Mouse (Mus musculus): ENCODE data around the gene Agmat. TPM values are rescaled to one million over a fixed set of nuclear protein-coding genes. Genes with fewer than 3 reads are reported as not detected.

Gene Agmat
- polyA plus RNA-seq, 1 experiment from 2014 or later, result 65.6 TPM

DNA sequence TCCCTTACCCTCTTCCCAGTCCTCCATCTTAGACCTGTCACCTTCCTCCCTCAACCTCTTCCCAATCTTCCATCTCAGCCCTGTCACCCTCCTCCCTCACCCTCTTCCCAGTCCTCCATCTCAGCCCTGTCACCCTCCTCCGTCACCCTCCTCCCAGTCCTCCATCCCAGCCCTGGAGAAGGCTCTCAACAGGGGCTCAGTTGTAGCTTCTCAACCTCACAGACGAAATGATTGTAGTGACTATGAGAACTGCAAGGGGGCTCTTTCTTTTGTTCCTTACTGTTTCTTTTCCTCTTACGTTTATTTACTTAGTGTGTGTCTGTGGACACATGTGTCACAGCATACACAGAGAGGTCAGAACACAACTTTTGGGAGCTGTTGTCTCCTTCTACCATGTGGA is 4.4 kb downstream of the Agmat start:
- H3K27ac ChIP-seq (ENCODE audit: low read length), result no peak overlapping the region
- no peak for ATAC-seq
- WGBS, result 70% methylated on average over 3 of the region's 3 CpGs

DNA sequence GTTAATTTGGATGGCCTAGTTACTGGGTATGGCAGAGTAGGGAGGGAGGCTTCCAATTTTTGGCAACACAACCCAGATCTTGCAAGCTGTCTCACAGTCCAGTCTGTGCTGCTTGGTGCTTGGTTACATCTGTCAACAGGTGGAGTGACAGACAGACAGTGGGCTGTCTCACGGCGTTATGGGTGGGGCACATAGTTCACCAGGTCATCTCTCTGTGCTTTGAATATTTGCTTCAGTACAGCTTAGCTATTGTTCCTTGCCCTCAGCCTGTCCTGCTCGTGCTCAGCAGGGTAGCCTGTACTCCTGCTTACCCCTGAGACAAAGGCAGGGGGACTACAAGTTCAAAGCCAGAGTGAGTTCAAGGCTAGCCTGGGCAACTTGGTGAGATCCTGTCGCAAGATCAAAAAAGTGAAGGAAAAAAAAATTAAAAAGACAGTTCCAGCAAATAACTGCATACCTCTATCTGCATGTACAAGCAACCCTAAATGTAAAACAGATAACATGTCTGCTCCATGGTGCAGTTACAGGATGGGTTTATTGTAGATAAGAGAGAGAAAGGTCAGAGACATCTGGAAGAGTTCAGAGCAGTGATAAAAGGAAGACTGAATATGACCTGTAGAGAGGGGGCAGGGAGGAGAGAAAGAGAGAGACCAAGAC is 5.1 kb downstream of the Agmat start:
- Histone ChIP-seq H3K9me3 (ENCODE audit: control insufficient read depth, low read length) (no peaks in the 10 kb centered on the region), H3K4me1 (ENCODE audit: control insufficient read depth, insufficient read depth, low read length) (peaks cover 5% of the 10 kb centered on the region; the same call in 1 of the 2 replicates), H3K4me3 (ENCODE audit: low read length) (no peak overlapping the region), H3K36me3 (ENCODE audit: control insufficient read depth, insufficient read depth, low read length) (peaks cover 3% of the 10 kb centered on the region; the same call in 1 of the 2 replicates), H3K9ac (ENCODE audit: low read depth, low read length) (no peak overlapping the region), H3K4me2 (ENCODE audit: low read depth, low read length) (no peak overlapping the region), H3K27me3 (replicated peaks; ENCODE audit: control insufficient read depth, insufficient read depth, low read length) (no peaks in the 10 kb centered on the region), H3K27ac (ENCODE audit: low read length) (no peak overlapping the region; the same call in 1 of the 2 replicates)
- WGBS, result 36% methylated on average over 4 of the region's 4 CpGs
- ATAC-seq, result peak; percentile 69

More for the DNA sequence above, 4.4 kb downstream of the Agmat start:
- no peak overlapping the region for H3K4me2 ChIP-seq (ENCODE audit: low read depth, low read length)
- peaks cover 5% of the 10 kb centered on the region; the same call in 1 of the 2 replicates for H3K4me1 ChIP-seq (ENCODE audit: control insufficient read depth, insufficient read depth, low read length)
- no peaks in the 10 kb centered on the region for H3K27me3 ChIP-seq (replicated peaks; ENCODE audit: control insufficient read depth, insufficient read depth, low read length)
- no peak overlapping the region for H3K9ac ChIP-seq (ENCODE audit: low read depth, low read length)
- no peaks in the 10 kb centered on the region for H3K9me3 ChIP-seq (ENCODE audit: control insufficient read depth, low read length)
- H3K4me3 ChIP-seq (ENCODE audit: low read length), result no peak overlapping the region
- H3K36me3 ChIP-seq (ENCODE audit: control insufficient read depth, insufficient read depth, low read length), result peaks cover 3% of the 10 kb centered on the region; the same call in 1 of the 2 replicates

DNA sequence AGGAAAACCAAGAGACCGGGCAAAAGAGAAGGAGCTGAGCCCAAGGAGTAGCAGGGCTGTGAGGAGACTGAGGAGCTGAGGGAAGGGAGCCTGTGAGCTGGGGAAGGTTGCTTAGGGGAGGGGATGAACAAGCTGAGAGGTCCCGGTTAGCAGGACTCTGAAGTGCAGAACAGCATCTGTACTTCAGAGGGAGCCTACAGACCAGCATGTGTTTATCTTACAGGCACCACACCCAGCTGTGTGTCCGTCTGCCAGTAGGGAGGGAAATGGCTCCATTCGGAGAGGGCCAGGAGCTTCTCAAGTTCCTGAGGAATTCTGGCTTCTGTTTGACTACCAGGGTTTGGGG is 5.6 kb downstream of the Agmat start:
- Histone ChIP-seq H3K4me2 (ENCODE audit: low read depth, low read length) (no peak overlapping the region), H3K36me3 (ENCODE audit: control insufficient read depth, insufficient read depth, low read length) (peaks cover 3% of the 10 kb centered on the region; the same call in 1 of the 2 replicates), H3K27ac (ENCODE audit: low read length) (no peak overlapping the region), H3K9me3 (ENCODE audit: control insufficient read depth, low read length) (no peaks in the 10 kb centered on the region), H3K4me1 (ENCODE audit: control insufficient read depth, insufficient read depth, low read length) (peaks cover 5% of the 10 kb centered on the region; the same call in 1 of the 2 replicates), H3K4me3 (ENCODE audit: low read length) (no peak overlapping the region), H3K27me3 (replicated peaks; ENCODE audit: control insufficient read depth, insufficient read depth, low read length) (no peaks in the 10 kb centered on the region), H3K9ac (ENCODE audit: low read depth, low read length) (no peak overlapping the region)
- 0% methylated on average over 4 of the region's 4 CpGs for WGBS
- ATAC-seq, result peak; percentile 75

DNA sequence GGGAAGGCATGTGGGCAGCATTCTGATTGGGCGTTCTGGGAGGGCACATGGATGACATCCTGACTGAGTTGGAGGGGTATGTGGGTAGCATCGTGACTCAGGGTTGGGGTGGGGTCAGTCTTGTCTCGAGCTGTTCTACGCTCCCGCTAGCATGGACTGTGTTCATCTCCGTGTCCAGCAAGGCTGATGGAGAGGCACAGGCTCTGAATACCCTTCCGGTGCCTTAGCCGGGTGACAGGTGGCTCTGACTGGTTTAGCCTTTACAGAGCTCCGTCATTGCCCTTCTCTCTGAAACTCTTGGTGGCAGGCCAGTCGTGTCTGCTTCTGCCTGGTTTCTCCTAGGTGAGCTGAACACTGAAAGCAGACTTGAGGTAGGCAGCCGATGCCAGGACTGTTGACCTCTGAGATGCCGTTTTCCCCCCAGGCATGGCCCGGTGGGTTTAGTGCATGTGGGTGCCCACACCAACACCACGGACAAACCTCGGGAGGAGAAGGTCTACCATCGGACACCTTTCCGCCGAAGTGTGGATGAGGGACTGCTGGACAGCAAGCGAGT is 9.0 kb downstream of the Agmat start:
- ATAC-seq, result no peak

DNA sequence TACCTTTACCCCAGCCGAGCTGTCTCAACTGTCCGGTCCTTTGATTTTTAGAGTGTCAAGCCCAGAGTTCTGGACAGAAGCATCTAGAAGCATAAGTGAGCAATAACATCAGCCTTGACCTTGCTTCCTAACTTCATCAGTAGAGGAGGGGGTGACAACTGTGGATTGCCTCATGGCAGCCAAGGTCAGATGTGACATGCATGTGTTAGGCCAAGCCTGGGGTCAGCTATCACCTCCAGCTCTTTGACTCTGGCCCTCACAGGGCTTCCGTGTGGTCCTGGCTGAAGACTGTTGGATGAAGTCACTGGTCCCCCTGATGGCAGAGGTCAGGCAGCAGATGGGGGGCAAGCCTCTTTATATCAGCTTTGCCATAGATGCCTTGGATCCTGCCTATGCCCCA is 10.7 kb downstream of the Agmat start:
- H3K9me3 ChIP-seq (ENCODE audit: control insufficient read depth, low read length), result no peaks in the 10 kb centered on the region
- H3K27me3 ChIP-seq (replicated peaks; ENCODE audit: control insufficient read depth, insufficient read depth, low read length), result no peaks in the 10 kb centered on the region
- no peak overlapping the region for H3K4me3 ChIP-seq (ENCODE audit: low read length)
- H3K4me1 ChIP-seq (ENCODE audit: control insufficient read depth, insufficient read depth, low read length), result 0 out of 2 replicates have a peak, but pooled peaks cover 2% of the 10 kb centered on the region
- H3K36me3 ChIP-seq (ENCODE audit: control insufficient read depth, insufficient read depth, low read length), result peaks cover 3% of the 10 kb centered on the region; the same call in 1 of the 2 replicates
- no peak for ATAC-seq
- no peak overlapping the region for H3K27ac ChIP-seq (ENCODE audit: low read length)
- H3K9ac ChIP-seq (ENCODE audit: low read depth, low read length), result no peak overlapping the region
- 94% methylated on average over 3 of the region's 3 CpGs for WGBS
- no peak overlapping the region for H3K4me2 ChIP-seq (ENCODE audit: low read depth, low read length)

More for the DNA sequence above, 9.0 kb downstream of the Agmat start:
- 88% methylated on average over 19 of the region's 19 CpGs for WGBS
- no peak overlapping the region for H3K4me3 ChIP-seq (ENCODE audit: low read length)
- H3K4me1 ChIP-seq (ENCODE audit: control insufficient read depth, insufficient read depth, low read length), result peaks cover 5% of the 10 kb centered on the region; the same call in 1 of the 2 replicates
- H3K27ac ChIP-seq (ENCODE audit: low read length), result no peak overlapping the region
- H3K9me3 ChIP-seq (ENCODE audit: control insufficient read depth, low read length), result no peaks in the 10 kb centered on the region
- no peak overlapping the region for H3K9ac ChIP-seq (ENCODE audit: low read depth, low read length)
- peaks cover 3% of the 10 kb centered on the region; the same call in 1 of the 2 replicates for H3K36me3 ChIP-seq (ENCODE audit: control insufficient read depth, insufficient read depth, low read length)
- no peaks in the 10 kb centered on the region for H3K27me3 ChIP-seq (replicated peaks; ENCODE audit: control insufficient read depth, insufficient read depth, low read length)
- H3K4me2 ChIP-seq (ENCODE audit: low read depth, low read length), result no peak overlapping the region

DNA sequence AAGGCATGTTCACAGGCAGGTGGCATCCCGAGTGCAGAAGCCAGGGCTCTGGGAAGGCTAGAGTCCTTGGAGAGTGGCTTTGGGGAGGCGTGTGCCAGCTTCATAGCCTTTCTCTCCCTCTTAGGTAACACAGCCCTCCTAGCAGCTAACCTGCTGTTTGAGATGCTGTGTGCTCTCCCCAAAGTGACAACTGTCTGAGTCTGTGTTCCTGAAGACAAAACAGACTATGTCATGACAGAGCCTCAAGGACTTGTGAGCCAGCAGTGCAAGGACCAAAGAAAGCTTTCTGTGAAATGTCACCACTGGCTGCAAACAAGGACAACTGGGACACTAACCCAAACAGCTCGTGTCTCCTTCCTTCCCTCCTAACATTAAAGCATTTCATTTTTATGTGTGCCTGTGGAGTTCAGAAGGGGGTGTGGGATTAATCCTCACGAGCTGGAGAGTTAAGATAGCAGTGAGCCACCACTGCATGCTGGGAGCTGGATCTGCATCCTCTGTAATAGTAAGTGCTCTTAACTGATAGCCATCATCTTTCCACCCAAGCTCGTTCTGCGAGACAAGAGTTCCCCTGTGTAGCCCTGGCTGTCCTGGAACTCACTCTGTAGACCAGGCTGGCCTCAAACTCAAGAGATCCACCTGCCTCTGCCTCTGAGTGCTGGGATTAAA is 12.5 kb downstream of the Agmat start:
- no peak overlapping the region for H3K9ac ChIP-seq (ENCODE audit: low read depth, low read length)
- peaks cover 13% of the 10 kb centered on the region for H3K36me3 ChIP-seq (ENCODE audit: control insufficient read depth, insufficient read depth, low read length)
- no peaks in the 10 kb centered on the region for H3K27me3 ChIP-seq (replicated peaks; ENCODE audit: control insufficient read depth, insufficient read depth, low read length)
- WGBS, result 69% methylated on average over 6 of the region's 6 CpGs
- 0 out of 2 replicates have a peak, but pooled peaks cover 2% of the 10 kb centered on the region for H3K4me1 ChIP-seq (ENCODE audit: control insufficient read depth, insufficient read depth, low read length)
- no peaks in the 10 kb centered on the region for H3K9me3 ChIP-seq (ENCODE audit: control insufficient read depth, low read length)
- ATAC-seq, result 0 out of 2 replicates have a peak, but pooled peaks have one; percentile 46
- H3K4me2 ChIP-seq (ENCODE audit: low read depth, low read length), result no peak overlapping the region
- H3K4me3 ChIP-seq (ENCODE audit: low read length), result no peak overlapping the region
- H3K27ac ChIP-seq (ENCODE audit: low read length), result no peak overlapping the region

DNA sequence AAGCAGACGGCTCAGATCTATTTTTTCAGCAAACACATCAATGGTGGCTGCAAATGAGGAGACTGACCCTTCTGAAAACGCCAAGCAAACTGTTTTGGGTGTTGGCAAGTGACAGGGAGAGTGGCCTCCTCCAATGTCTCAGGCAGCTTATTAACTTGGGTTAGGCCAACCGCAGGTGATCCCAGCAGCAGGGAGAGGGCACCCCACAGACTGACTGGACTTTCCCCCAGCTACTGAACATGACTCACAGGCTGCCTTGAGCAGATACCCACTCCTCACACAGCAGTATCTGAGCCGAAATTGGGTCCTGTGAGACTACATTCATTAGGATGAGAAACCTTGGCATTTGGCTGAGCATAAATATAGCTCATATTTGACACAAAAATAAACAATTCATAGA is 14.5 kb downstream of the Agmat start:
- Histone ChIP-seq H3K27me3 (replicated peaks; ENCODE audit: control insufficient read depth, insufficient read depth, low read length) (no peaks in the 10 kb centered on the region), H3K9ac (ENCODE audit: low read depth, low read length) (no peak overlapping the region), H3K9me3 (ENCODE audit: control insufficient read depth, low read length) (no peaks in the 10 kb centered on the region), H3K4me2 (ENCODE audit: low read depth, low read length) (no peak overlapping the region), H3K36me3 (ENCODE audit: control insufficient read depth, insufficient read depth, low read length) (peaks cover 10% of the 10 kb centered on the region), H3K27ac (ENCODE audit: low read length) (no peak overlapping the region), H3K4me3 (ENCODE audit: low read length) (no peak overlapping the region), H3K4me1 (ENCODE audit: control insufficient read depth, insufficient read depth, low read length) (0 out of 2 replicates have a peak, but pooled peaks cover 2% of the 10 kb centered on the region)
- peak; percentile 64; the same call in 1 of the 2 replicates for ATAC-seq
- 71% methylated on average over 4 of the region's 4 CpGs for WGBS

DNA sequence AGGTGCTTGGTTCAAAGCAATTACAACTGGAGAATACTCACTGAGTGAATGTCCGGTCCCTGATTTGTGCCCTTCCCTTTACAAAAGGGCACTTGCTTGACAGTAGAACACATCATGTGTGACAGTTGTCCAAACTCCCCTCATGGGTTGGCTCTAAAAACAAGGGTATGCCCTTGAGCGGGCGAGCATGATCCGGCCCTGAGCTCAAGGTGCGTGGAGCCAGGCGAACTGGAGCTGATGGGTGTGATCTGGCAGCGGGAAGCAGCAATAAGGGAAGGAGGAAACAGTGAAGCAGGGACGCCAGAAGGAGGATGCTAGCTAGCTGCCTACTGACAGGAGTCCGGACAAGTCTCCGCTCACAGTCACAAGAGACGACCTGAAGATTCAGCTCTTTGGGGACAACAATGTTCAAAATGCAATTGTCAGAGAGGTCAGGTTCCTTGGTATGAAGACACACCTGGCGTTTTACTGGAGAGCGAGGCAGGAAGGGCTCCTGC is 15.7 kb downstream of the Agmat start:
- H3K4me2 ChIP-seq (ENCODE audit: low read depth, low read length), result no peak overlapping the region
- 94% methylated on average over 13 of the region's 13 CpGs for WGBS
- H3K27me3 ChIP-seq (replicated peaks; ENCODE audit: control insufficient read depth, insufficient read depth, low read length), result no peaks in the 10 kb centered on the region
- peaks cover 10% of the 10 kb centered on the region for H3K36me3 ChIP-seq (ENCODE audit: control insufficient read depth, insufficient read depth, low read length)
- no peak overlapping the region for H3K9ac ChIP-seq (ENCODE audit: low read depth, low read length)
- H3K4me1 ChIP-seq (ENCODE audit: control insufficient read depth, insufficient read depth, low read length), result peaks cover 9% of the 10 kb centered on the region
- no peak for ATAC-seq
- H3K4me3 ChIP-seq (ENCODE audit: low read length), result no peak overlapping the region
- H3K9me3 ChIP-seq (ENCODE audit: control insufficient read depth, low read length), result no peaks in the 10 kb centered on the region
- no peak overlapping the region for H3K27ac ChIP-seq (ENCODE audit: low read length)

DNA sequence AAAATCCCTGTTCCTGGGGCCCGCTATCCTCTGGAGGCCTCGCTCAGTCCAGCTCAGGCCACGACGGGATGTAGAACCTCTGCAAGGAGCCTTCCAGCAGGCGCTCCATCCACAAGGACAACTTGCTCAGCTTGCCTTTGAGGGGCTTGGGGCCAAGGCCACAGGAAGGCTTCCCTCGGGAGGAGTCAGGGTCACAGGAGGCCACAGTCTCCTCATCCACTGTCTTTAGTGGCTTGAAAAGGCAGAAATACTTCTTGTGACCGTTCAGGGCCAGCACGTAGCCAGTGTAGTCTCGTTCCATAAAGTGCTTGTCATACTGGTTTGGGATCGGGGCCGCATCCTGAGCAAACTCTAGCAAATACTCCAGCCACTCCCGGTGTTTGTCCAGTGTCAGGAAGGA is 17.0 kb downstream of the Agmat start:
- 90% methylated on average over 12 of the region's 12 CpGs for WGBS
- no peaks in the 10 kb centered on the region for H3K9me3 ChIP-seq (ENCODE audit: control insufficient read depth, low read length)
- H3K4me3 ChIP-seq (ENCODE audit: low read length), result no peak overlapping the region
- H3K27me3 ChIP-seq (replicated peaks; ENCODE audit: control insufficient read depth, insufficient read depth, low read length), result no peaks in the 10 kb centered on the region
- no peak overlapping the region for H3K9ac ChIP-seq (ENCODE audit: low read depth, low read length)
- no peak overlapping the region for H3K4me2 ChIP-seq (ENCODE audit: low read depth, low read length)
- H3K27ac ChIP-seq (ENCODE audit: low read length), result no peak overlapping the region
- no peak for ATAC-seq
- peaks cover 16% of the 10 kb centered on the region for H3K36me3 ChIP-seq (ENCODE audit: control insufficient read depth, insufficient read depth, low read length)
- H3K4me1 ChIP-seq (ENCODE audit: control insufficient read depth, insufficient read depth, low read length), result peaks cover 19% of the 10 kb centered on the region

All from intestine, embryonic 16.5 days (tissue).